Mouse (Mus musculus): ENCODE results near the gene Ccdc146. TPM values are rescaled to one million over a fixed set of nuclear protein-coding genes. Genes with fewer than 3 reads are reported as not detected.

Ccdc146 gene
- total RNA-seq, 2 experiments from 2014 or later: 0.20 to 0.25 TPM

GRCm38 (mm10) chr5:21246794-21247193, 177.7 kb downstream of the Ccdc146 start:
- DNase-seq (ENCODE audit: low spot score in 2 of 2): no peak
- intact Hi-C loops (cut with DNase I): no loop called here

GRCm38 (mm10) chr5:21245241-21245640, 179.2 kb downstream of the Ccdc146 start:
- intact Hi-C loops (cut with DNase I): no loop called here
- DNase-seq (ENCODE audit: low spot score in 2 of 2): no peak

GRCm38 (mm10) chr5:21244575-21244974, 179.9 kb downstream of the Ccdc146 start:
- DNase-seq (ENCODE audit: low spot score in 2 of 2): no peak
- intact Hi-C loops (cut with DNase I): no loop called here

Other genes starting within 250 kb of the Ccdc146 start
- gene Gsap, start 238.4 kb downstream of the Ccdc146 start, total RNA-seq (2021): 1 to 10 TPM; 3.5 to 4.7 TPM
- gene Fgl2, start 52.0 kb downstream of the Ccdc146 start, total RNA-seq (2021): 1 to 10 TPM; 2.0 to 2.3 TPM
- 10 to 100 TPM; 12.8 to 13.2 TPM for gene Fam185a, start 281 bp upstream of the Ccdc146 start, total RNA-seq (2021)
- under 1 TPM; 0.55 to 0.64 TPM for gene Lrrc17, start 118.9 kb upstream of the Ccdc146 start, total RNA-seq (2021)
- gene Fbxl13, start 221.0 kb upstream of the Ccdc146 start, total RNA-seq (2021): under 1 TPM; 0.33 to 0.36 TPM
- 10 to 100 TPM; 20.4 to 22.1 TPM for gene Armc10, start 221.1 kb upstream of the Ccdc146 start, total RNA-seq (2021)